Mouse (Mus musculus): ENCODE measurements around the gene Lkaaear1.

GRCm38 (mm10) chr2:181689466-181690160 lies 8.6 kb downstream of the Lkaaear1 start:
- TF ChIP-seq POLR2A (IDR thresholded peaks at IDR 0.05; ENCODE audit: low read depth, low read length), result no peak
- no peak for TF ChIP-seq CTCF (conservative IDR thresholded peaks at IDR 0.05; ENCODE audit: insufficient read depth, insufficient read length, low read depth, low read length)

All from kidney, adult 2 months (tissue).